Mouse (Mus musculus) lung, adult 2 months (tissue): Measurements from ENCODE around the gene Wnt9a.
A peak's percentile ranks its signal among the peaks of the same experiment; 100 is the strongest.

Experiments used
- CTCF ChIP-seq: fragments of 200-500 bp; IDR thresholded peaks from 2 replicates; pipeline ENCODE4 v1.5.1; 2011; ENCODE audit warnings: mild to moderate bottlenecking, low read length, control low read depth; ENCODE audit not compliant: insufficient read depth
- POLR2A ChIP-seq: fragments of 200-500 bp; IDR thresholded peaks from 2 replicates; pipeline ENCODE4 v1.6.1; 2011; ENCODE audit warnings: low read depth, mild to moderate bottlenecking, control low read depth, low read length, borderline replicate concordance; ENCODE audit errors: extremely low read depth

GRCm38 (mm10) chr11:59293616-59294015, 13.1 kb upstream of the Wnt9a start:
- TF ChIP-seq CTCF (peak; percentile 77), POLR2A (no peak)
